26 mouse cellular contexts compared by ENCODE assay signal in the genomic region with DNA sequence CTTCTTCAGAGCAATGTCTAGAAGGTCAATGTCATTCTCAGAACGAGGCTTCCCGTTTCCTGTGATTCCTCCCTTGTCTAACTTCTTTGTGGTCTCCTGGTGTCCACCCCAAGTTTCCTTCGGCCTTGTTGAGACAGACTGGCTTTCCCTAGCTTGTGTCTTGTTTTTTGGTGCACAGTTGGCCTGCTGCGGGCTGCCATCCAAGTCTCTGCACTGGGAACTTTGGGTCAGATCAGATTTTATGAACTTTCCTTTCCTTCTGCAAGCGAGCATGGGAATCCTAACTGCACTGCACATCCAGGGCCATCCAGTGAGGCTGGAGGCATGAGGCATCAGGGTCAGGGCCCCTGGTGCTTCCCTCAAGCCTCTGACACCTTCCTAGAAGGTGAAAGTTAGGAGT. TPM values are rescaled to one million over a fixed set of nuclear protein-coding genes. Genes with fewer than 3 reads are reported as not detected.
DNase-seq lines count a peak whose midpoint lies in the region; ATAC-seq and TF ChIP-seq lines count a peak whose summit lies in the region.
"Had no signal": no experiment of that assay in that cellular context is flagged by ENCODE, and none has a peak within 500 bp of the region (broad histone marks: within the 10 kb centered on the region; RNA-seq: fewer than 3 reads in every experiment).

No protein-coding gene starts in this region.

- no peaks in the 10 kb centered on the region for H3K9me3 ChIP-seq in kidney, embryonic 16.5 days (ENCODE audit: low read length)
- no peaks in the 10 kb centered on the region for H3K9me3 ChIP-seq in stomach, embryonic 15.5 days
- H3K9me3 ChIP-seq: forebrain, embryonic 12.5 days; hindbrain, embryonic 12.5 days; limb, embryonic 12.5 days; liver, embryonic 13.5 days; lung, embryonic 15.5 days; midbrain, embryonic 13.5 days; neural tube, embryonic 12.5 days had no signal

- H3K9ac ChIP-seq in kidney, embryonic 16.5 days (replicated peaks; ENCODE audit: low read length), result no peak overlapping the region
- H3K9ac ChIP-seq in stomach, embryonic 15.5 days, result no peak overlapping the region
- H3K9ac ChIP-seq: forebrain, embryonic 12.5 days; hindbrain, embryonic 12.5 days; limb, embryonic 12.5 days; liver, embryonic 13.5 days; lung, embryonic 15.5 days; midbrain, embryonic 13.5 days; neural tube, embryonic 12.5 days had no signal

- H3K27me3 ChIP-seq in kidney, embryonic 16.5 days (ENCODE audit: insufficient read depth, low read length), result no peaks in the 10 kb centered on the region
- no peaks in the 10 kb centered on the region for H3K27me3 ChIP-seq in stomach, embryonic 15.5 days (replicated peaks)
- H3K27me3 ChIP-seq: forebrain, embryonic 12.5 days; hindbrain, embryonic 12.5 days; limb, embryonic 12.5 days; liver, embryonic 13.5 days; lung, embryonic 15.5 days; midbrain, embryonic 13.5 days; neural tube, embryonic 12.5 days had no signal

- 41% methylated on average over 5 of the region's 5 CpGs for whole genome bisulfite sequencing in kidney, embryonic 16.5 days
- WGBS in bone marrow, adult 2 months, result 16% methylated on average over 5 of the region's 5 CpGs
- 46% methylated on average over 5 of the region's 5 CpGs for WGBS in stomach, embryonic 15.5 days

- H3K4me2 ChIP-seq in kidney, embryonic 16.5 days (replicated peaks; ENCODE audit: low read depth, low read length), result no peak overlapping the region
- H3K4me2 ChIP-seq in stomach, embryonic 15.5 days, result peak overlapping the region; percentile 21
- H3K4me2 ChIP-seq: forebrain, embryonic 12.5 days; heart, embryonic 11.5 days; hindbrain, embryonic 12.5 days; limb, embryonic 12.5 days; liver, embryonic 13.5 days; lung, embryonic 15.5 days; midbrain, embryonic 13.5 days; neural tube, embryonic 12.5 days had no signal

- H3K4me1 ChIP-seq in kidney, embryonic 16.5 days (ENCODE audit: insufficient read depth, low read length), result peaks cover 3% of the 10 kb centered on the region
- H3K4me1 ChIP-seq in bone marrow, adult 2 months (ENCODE audit: control insufficient read depth, insufficient read depth, low read length), result peaks cover 9% of the 10 kb centered on the region
- no peaks in the 10 kb centered on the region; the same call in 1 of the 2 replicates for H3K4me1 ChIP-seq in stomach, embryonic 15.5 days
- H3K4me1 ChIP-seq: forebrain, embryonic 12.5 days; hindbrain, embryonic 12.5 days; limb, embryonic 12.5 days; midbrain, embryonic 13.5 days; neural tube, embryonic 12.5 days had no signal

- H3K4me3 ChIP-seq in kidney, embryonic 16.5 days (ENCODE audit: low read length), result no peak overlapping the region
- no peak overlapping the region for H3K4me3 ChIP-seq in bone marrow, adult 2 months (replicated peaks; ENCODE audit: control insufficient read depth, low read depth, low read length)
- no peak overlapping the region for H3K4me3 ChIP-seq in stomach, embryonic 15.5 days (replicated peaks)
- no peak overlapping the region for H3K4me3 ChIP-seq in layer of hippocampus, adult 2 months
- H3K4me3 ChIP-seq: forebrain, embryonic 12.5 days; hindbrain, embryonic 12.5 days; limb, embryonic 12.5 days; liver, embryonic 13.5 days; lung, embryonic 15.5 days; midbrain, embryonic 13.5 days; neural tube, embryonic 12.5 days had no signal

- no peak; the same call in 1 of the 2 replicates for ATAC-seq in kidney, embryonic 16.5 days (ENCODE audit: low FRiP score, low TSS enrichment)
- ATAC-seq in stomach, embryonic 15.5 days (ENCODE audit: insufficient read depth, low FRiP score, low read depth), result no peak
- ATAC-seq: midbrain, embryonic 13.5 days; Patski had no signal

- H3K27ac ChIP-seq in kidney, embryonic 16.5 days (ENCODE audit: low read length), result no peak overlapping the region
- H3K27ac ChIP-seq in bone marrow, adult 2 months (ENCODE audit: control insufficient read depth, insufficient read depth, low read depth, low read length, poor library complexity), result peak overlapping the region; percentile 46
- H3K27ac ChIP-seq in stomach, embryonic 15.5 days, result no peak overlapping the region
- H3K27ac ChIP-seq in layer of hippocampus, adult 2 months, result no peak overlapping the region
- H3K27ac ChIP-seq: forebrain, embryonic 12.5 days; hindbrain, embryonic 12.5 days; limb, embryonic 12.5 days; liver, embryonic 13.5 days; lung, embryonic 15.5 days; macrophage; midbrain, embryonic 13.5 days; neural tube, embryonic 12.5 days had no signal

- TF ChIP-seq CTCF in bone marrow, adult 2 months (IDR thresholded peaks at IDR 0.05; ENCODE audit: control insufficient read depth, insufficient read depth, low read length), result no peak
- no peak for TF ChIP-seq CTCF in layer of hippocampus, adult 2 months (conservative IDR thresholded peaks at IDR 0.05)

- H3K36me3 ChIP-seq in kidney, embryonic 16.5 days (ENCODE audit: insufficient read depth, low read length), result no peaks in the 10 kb centered on the region
- H3K36me3 ChIP-seq in stomach, embryonic 15.5 days, result no peaks in the 10 kb centered on the region
- H3K36me3 ChIP-seq: forebrain, embryonic 12.5 days; hindbrain, embryonic 12.5 days; limb, embryonic 12.5 days; liver, embryonic 13.5 days; lung, embryonic 15.5 days; midbrain, embryonic 13.5 days; neural tube, embryonic 12.5 days had no signal

- no peak for TF ChIP-seq POLR2A in bone marrow, adult 2 months (IDR thresholded peaks at IDR 0.05; ENCODE audit: borderline replicate concordance, control insufficient read depth, low read depth, low read length)

- peak; percentile 11 for DNase-seq in kidney, adult 18-20 months
- DNase-seq in kidney, adult 9 months, result peak; percentile 26
- DNase-seq in layer of hippocampus, adult 2 months (ENCODE audit: low spot score in 2 of 2), result no peak
- DNase-seq in thymus, postnatal 10 days (ENCODE audit: low spot score in 2 of 2), result no peak
- DNase-seq: adrenal gland, postnatal 14 days; cerebellum, adult 2 months; gastrocnemius, postnatal 25 days; liver, embryonic 13.5 days; right cerebral cortex, adult 18-20 months had no signal

RNA-seq across cellular contexts. Expression of a gene that starts 2.0 kb away (rescaled TPM):
- polyA plus RNA-seq in kidney, embryonic 16.5 days (2015; fragmentation: Nextera tagmentation; extraction: Ambion mirVana), result 0.28 and 0.30 TPM in 2 replicates
- 3.6 and 18.3 TPM in 2 replicates for polyA plus RNA-seq in bone marrow, adult 2 months (2011; ENCODE audit: insufficient read depth, insufficient read length, low replicate concordance, missing spikeins)
- polyA plus RNA-seq in stomach, embryonic 15.5 days (2015; fragmentation: Nextera tagmentation; extraction: Ambion mirVana), result 14.9 and 26.5 TPM in 2 replicates
- total RNA-seq in layer of hippocampus, adult 2 months (2021), result not detected
- total RNA-seq: layer of hippocampus, postnatal 25 days had no signal
- polyA plus RNA-seq: forebrain, embryonic 12.5 days; heart, embryonic 11.5 days; hindbrain, embryonic 12.5 days; limb, embryonic 12.5 days; Patski had no signal

RNA-seq across cellular contexts. Expression of a gene that starts 33.8 kb away (rescaled TPM):
- polyA plus RNA-seq in kidney, embryonic 16.5 days (2015; fragmentation: Nextera tagmentation; extraction: Ambion mirVana), result 1.0 and 1.5 TPM in 2 replicates
- polyA plus RNA-seq in bone marrow, adult 2 months (2011; ENCODE audit: insufficient read depth, insufficient read length, low replicate concordance, missing spikeins), result not detected in 2 replicates
- polyA plus RNA-seq in stomach, embryonic 15.5 days (2015; fragmentation: Nextera tagmentation; extraction: Ambion mirVana), result 96.1 and 227 TPM in 2 replicates
- not detected for total RNA-seq in layer of hippocampus, adult 2 months (2021)
- total RNA-seq: heart, postnatal 10 days; layer of hippocampus, postnatal 25 days; left cerebral cortex, postnatal 10 days had no signal
- polyA plus RNA-seq: cerebellum, adult 2 months; forebrain, embryonic 12.5 days; heart, embryonic 11.5 days; hindbrain, embryonic 12.5 days; limb, embryonic 12.5 days; macrophage; midbrain, embryonic 13.5 days; neural tube, embryonic 12.5 days; Patski; small intestine, adult 2 months had no signal

RNA-seq across cellular contexts. Expression of a gene that starts 34.4 kb away (rescaled TPM):
- 0.12 and 0.24 TPM in 2 replicates for polyA plus RNA-seq in kidney, embryonic 16.5 days (2015; fragmentation: Nextera tagmentation; extraction: Ambion mirVana)
- not detected in 2 replicates for polyA plus RNA-seq in bone marrow, adult 2 months (2011; ENCODE audit: insufficient read depth, insufficient read length, low replicate concordance, missing spikeins)
- polyA plus RNA-seq in stomach, embryonic 15.5 days (2015; fragmentation: Nextera tagmentation; extraction: Ambion mirVana), result 0.31 and 0.41 TPM in 2 replicates
- total RNA-seq in layer of hippocampus, adult 2 months (2021), result not detected
- total RNA-seq: gastrocnemius, postnatal 25 days; heart, postnatal 10 days; layer of hippocampus, postnatal 25 days; left cerebral cortex, postnatal 10 days had no signal
- polyA plus RNA-seq: cerebellum, adult 2 months; forebrain, embryonic 12.5 days; heart, embryonic 11.5 days; hindbrain, embryonic 12.5 days; limb, embryonic 12.5 days; liver, embryonic 13.5 days; lung, embryonic 15.5 days; macrophage; midbrain, embryonic 13.5 days; neural tube, embryonic 12.5 days; Patski; thymus, postnatal 0 days had no signal

RNA-seq across cellular contexts. Expression of a gene that starts 39.8 kb away (rescaled TPM):
- polyA plus RNA-seq in kidney, embryonic 16.5 days (2015; fragmentation: Nextera tagmentation; extraction: Ambion mirVana), result not detected in 2 replicates
- 2.1 and 4.9 TPM in 2 replicates for polyA plus RNA-seq in bone marrow, adult 2 months (2011; ENCODE audit: insufficient read depth, insufficient read length, low replicate concordance, missing spikeins)
- 0.26 and 0.30 TPM in 2 replicates for polyA plus RNA-seq in stomach, embryonic 15.5 days (2015; fragmentation: Nextera tagmentation; extraction: Ambion mirVana)
- not detected for total RNA-seq in layer of hippocampus, adult 2 months (2021)
- total RNA-seq: adrenal gland, postnatal 14 days; gastrocnemius, postnatal 25 days; layer of hippocampus, postnatal 25 days; left cerebral cortex, postnatal 10 days had no signal
- polyA plus RNA-seq: cerebellum, adult 2 months; forebrain, embryonic 12.5 days; heart, embryonic 11.5 days; hindbrain, embryonic 12.5 days; limb, embryonic 12.5 days; liver, embryonic 13.5 days; lung, embryonic 15.5 days; macrophage; midbrain, embryonic 13.5 days; neural tube, embryonic 12.5 days; Patski; thymus, postnatal 0 days had no signal

RNA-seq across cellular contexts. Expression of a gene that starts 58.0 kb away (rescaled TPM):
- 0.89 and 1.2 TPM in 2 replicates for polyA plus RNA-seq in kidney, embryonic 16.5 days (2015; fragmentation: Nextera tagmentation; extraction: Ambion mirVana)
- 3.1 TPM in 1 of 2 replicates, not detected in the other for polyA plus RNA-seq in bone marrow, adult 2 months (2011; ENCODE audit: insufficient read depth, insufficient read length, low replicate concordance, missing spikeins)
- 70.8 and 142 TPM in 2 replicates for polyA plus RNA-seq in stomach, embryonic 15.5 days (2015; fragmentation: Nextera tagmentation; extraction: Ambion mirVana)
- total RNA-seq in layer of hippocampus, adult 2 months (2021), result under 1 TPM; 0.56 to 1.00 TPM
- polyA plus RNA-seq: forebrain, embryonic 12.5 days; limb, embryonic 12.5 days; liver, embryonic 13.5 days had no signal

Comparison
In these comparisons a context has a peak if more than half of its experiments do, and no peak if none do; other contexts are left out.
1. DNase-seq: peak in kidney, adult 18-20 months (single experiment) and kidney, adult 9 months (single experiment); none in layer of hippocampus, adult 2 months (0 of 2) and thymus, postnatal 10 days (0 of 2).
2. RNA of a gene that starts 33.8 kb away (polyA plus RNA-seq): 96.1 to 227 TPM in stomach, embryonic 15.5 days; not detected in bone marrow, adult 2 months and 1.0 to 1.5 TPM in kidney, embryonic 16.5 days; every median in the first group is over 10 times any median in the second.